Mouse (Mus musculus) forebrain, embryonic 16.5 days (tissue): Measurements from ENCODE around the gene Kmt5b. TPM values are rescaled to one million over a fixed set of nuclear protein-coding genes. Genes with fewer than 3 reads are reported as not detected.

Experiments
- ATAC-seq: fragments of 200-750 bp; cut with Nextera tagmentation; 2 replicates; pipeline ENCODE4 v1.8.0; 2017; ENCODE audit warnings: mild to moderate bottlenecking, moderate library complexity
- H3K27ac ChIP-seq: fragments of 300-500 bp; sonication (generic); 2 replicates; pipeline ENCODE4 v1.5.1; 2014; ENCODE audit warnings: low read length, control low read depth
- H3K27me3 ChIP-seq: fragments of 300-500 bp; sonication (generic); replicated peaks from 2 replicates; pipeline ENCODE4 v1.6.1; 2014; ENCODE audit warnings: low read length; ENCODE audit not compliant: control insufficient read depth, insufficient read depth
- H3K36me3 ChIP-seq: fragments of 300-500 bp; sonication (generic); 2 replicates; pipeline ENCODE4 v1.6.1; 2014; ENCODE audit not compliant: control insufficient read depth, insufficient read depth
- H3K4me1 ChIP-seq: fragments of 300-500 bp; sonication (generic); replicated peaks from 2 replicates; pipeline ENCODE4 v1.6.1; 2014; ENCODE audit warnings: low read length; ENCODE audit not compliant: control insufficient read depth, insufficient read depth
- H3K4me2 ChIP-seq: fragments of 300-500 bp; sonication (generic); 2 replicates; pipeline ENCODE4 v1.6.1; 2014; ENCODE audit warnings: mild to moderate bottlenecking, low read length, control low read depth
- H3K4me3 ChIP-seq: fragments of 300-500 bp; sonication (generic); replicated peaks from 2 replicates; pipeline ENCODE4 v1.5.1; 2014; ENCODE audit warnings: mild to moderate bottlenecking, low read length, control low read depth
- H3K9ac ChIP-seq: fragments of 300-500 bp; sonication (generic); replicated peaks from 2 replicates; pipeline ENCODE4 v1.6.1; 2014; ENCODE audit warnings: low read depth, low read length, control low read depth
- H3K9me3 ChIP-seq: fragments of 300-500 bp; sonication (generic); 2 replicates; pipeline ENCODE4 v1.6.1; 2016; ENCODE audit warnings: low read length; ENCODE audit not compliant: control insufficient read depth
- WGBS: fragments of 180-500 bp; shearing (Covaris S2); extraction: QIAGEN DNeasy Blood & Tissue Kit; methylation state at CpG from one replicate; pipeline ENCODE4 v1.1.7; 2014; 5-methylcytosine and 5-hydroxymethylcytosine counted together
- polyA plus RNA-seq: library from polyadenylated mRNA; unstranded; fragments of >200 nt; fragmentation: Nextera tagmentation; extraction: Ambion mirVana; gene quantifications from 2 replicates; pipeline ENCODE4 v1.2.1, GENCODE M21; 2015

Gene Kmt5b
- polyA plus RNA-seq, 1 experiment from 2014 or later, result 56.7 TPM

DNA sequence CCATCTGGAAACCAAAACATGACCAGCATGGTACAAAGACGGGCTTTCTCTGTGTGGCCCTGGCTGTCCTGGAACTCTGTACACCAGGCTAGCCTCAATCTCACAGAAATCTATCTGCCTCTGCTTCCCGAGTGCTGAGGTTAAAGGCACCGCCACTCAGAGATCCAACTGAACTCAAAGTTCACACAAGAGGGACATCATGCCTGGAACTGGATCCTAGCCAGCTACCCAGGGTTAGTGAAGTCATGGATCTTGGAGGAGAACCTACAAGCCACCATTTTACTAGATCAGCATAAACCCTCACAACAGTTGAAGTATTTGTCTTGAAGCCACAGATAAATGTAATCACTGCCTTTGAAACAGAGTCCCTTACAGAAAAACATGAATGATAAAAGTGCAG lies 31.2 kb upstream of the Kmt5b start:
- WGBS, result 88% methylated on average over 3 of the region's 3 CpGs
- no peak overlapping the region for H3K4me2 ChIP-seq
- ATAC-seq, result no peak
- H3K4me3 ChIP-seq, result no peak overlapping the region
- no peak overlapping the region for H3K27ac ChIP-seq
- no peaks in the 10 kb centered on the region for H3K36me3 ChIP-seq
- H3K9ac ChIP-seq, result no peak overlapping the region
- H3K9me3 ChIP-seq, result no peaks in the 10 kb centered on the region
- H3K27me3 ChIP-seq, result no peaks in the 10 kb centered on the region
- H3K4me1 ChIP-seq, result no peaks in the 10 kb centered on the region

DNA sequence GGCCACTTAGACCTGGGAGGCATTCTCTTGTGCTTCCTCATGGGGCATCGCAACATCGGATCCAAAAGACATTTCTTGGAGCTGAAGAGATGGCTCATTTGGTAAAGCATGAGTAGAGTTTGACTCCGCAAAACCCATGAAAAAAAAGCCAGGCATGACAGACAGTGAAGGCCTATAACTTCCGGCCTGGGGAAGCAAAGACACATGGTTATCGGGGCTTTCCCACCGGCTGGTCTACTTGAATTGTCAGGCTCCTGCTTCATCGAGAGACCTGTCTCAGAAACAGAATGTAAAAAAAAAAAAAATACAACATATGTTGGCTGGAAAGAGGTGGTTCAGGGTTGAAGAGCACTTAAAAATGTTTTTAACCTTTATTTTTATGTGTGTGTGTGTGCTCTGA lies 27.6 kb upstream of the Kmt5b start:
- no peaks in the 10 kb centered on the region for H3K27me3 ChIP-seq
- H3K27ac ChIP-seq, result no peak overlapping the region
- no peaks in the 10 kb centered on the region for H3K9me3 ChIP-seq
- 95% methylated on average over 7 of the region's 7 CpGs for WGBS
- H3K9ac ChIP-seq, result no peak overlapping the region
- ATAC-seq, result no peak
- H3K36me3 ChIP-seq, result no peaks in the 10 kb centered on the region
- H3K4me2 ChIP-seq, result no peak overlapping the region
- H3K4me3 ChIP-seq, result no peak overlapping the region
- 0 out of 2 replicates have a peak, but pooled peaks cover 4% of the 10 kb centered on the region for H3K4me1 ChIP-seq

DNA sequence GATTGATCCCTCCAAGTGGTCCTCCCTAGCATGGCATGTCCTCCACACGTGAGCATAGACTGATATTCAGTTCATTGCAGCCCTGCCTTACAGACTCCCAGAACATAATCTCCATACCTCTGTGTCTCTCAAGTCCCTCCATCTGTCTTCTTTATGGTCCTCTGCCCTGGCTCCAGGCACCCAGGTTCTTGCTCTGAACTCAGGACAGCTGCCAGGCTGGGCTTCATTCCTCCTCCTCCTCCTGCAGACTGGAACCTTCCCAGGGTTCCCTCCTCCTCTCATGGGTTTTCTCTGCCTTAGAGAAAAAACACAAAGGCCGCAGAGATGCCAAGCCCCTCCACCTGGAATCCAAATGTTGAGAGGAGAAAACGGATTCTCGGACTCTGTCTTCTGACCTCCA lies 24.5 kb upstream of the Kmt5b start:
- 23% methylated on average over 4 of the region's 4 CpGs for WGBS
- H3K9ac ChIP-seq, result 0 out of 2 replicates have a peak overlapping the region, but pooled peaks have one; percentile 18
- H3K4me3 ChIP-seq, result no peak overlapping the region
- no peaks in the 10 kb centered on the region for H3K27me3 ChIP-seq
- H3K4me2 ChIP-seq, result peak overlapping the region; percentile 18; the same call in 1 of the 2 replicates
- no peak overlapping the region; the same call in 1 of the 2 replicates for H3K27ac ChIP-seq
- H3K9me3 ChIP-seq, result no peaks in the 10 kb centered on the region
- 0 out of 2 replicates have a peak, but pooled peaks cover 4% of the 10 kb centered on the region for H3K4me1 ChIP-seq
- no peaks in the 10 kb centered on the region for H3K36me3 ChIP-seq
- ATAC-seq, result no peak

DNA sequence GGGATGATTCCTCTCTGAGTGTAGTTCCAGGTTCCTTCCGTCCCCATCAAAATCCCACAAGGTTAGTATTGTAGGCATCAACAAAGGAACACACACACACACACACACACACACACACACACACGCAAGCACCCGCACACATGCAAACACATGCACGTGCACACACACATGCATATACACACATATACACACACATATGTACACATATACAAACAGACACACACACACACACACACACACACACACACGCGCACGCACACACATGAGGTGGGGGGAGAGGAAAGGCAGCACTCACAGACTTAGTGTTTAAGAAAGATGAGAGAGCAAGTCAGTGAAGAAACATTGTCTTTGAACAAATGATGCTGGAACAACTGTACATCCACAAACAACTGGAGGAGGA lies 23.9 kb upstream of the Kmt5b start:
- peak; percentile 43; the same call in 1 of the 2 replicates for ATAC-seq
- H3K27ac ChIP-seq, result no peak overlapping the region

DNA sequence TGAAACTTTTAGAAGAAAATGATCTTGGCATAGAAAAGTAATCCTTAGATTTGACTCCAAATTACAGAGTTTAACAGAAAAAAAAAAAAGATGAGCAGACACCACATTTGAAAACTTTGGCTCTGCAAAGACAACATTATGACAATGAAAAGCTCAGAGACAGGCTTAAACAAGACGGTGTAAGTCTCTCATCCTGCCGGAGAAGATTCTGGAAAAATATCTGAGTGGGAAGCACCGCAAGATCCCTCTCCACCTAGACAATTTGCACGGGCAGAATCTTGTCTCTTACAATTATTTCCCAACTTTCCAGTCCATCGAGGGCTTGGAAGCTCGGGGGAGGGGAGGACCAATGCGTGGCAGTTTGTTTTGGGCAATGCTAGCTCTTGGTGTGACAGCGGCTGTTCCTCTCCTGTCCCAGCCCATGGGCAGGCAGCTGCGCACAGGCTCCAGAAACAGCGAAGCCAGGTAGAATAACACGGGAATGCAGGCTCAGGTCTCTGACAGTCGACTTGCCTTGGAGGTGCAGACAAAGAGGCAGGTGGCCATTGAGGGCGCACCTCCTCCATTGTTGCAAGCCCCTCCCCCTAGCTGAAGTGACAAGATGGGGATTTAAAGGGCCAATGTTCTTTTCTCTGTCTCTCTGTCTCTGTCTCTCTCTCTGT lies 23.2 kb upstream of the Kmt5b start:
- 3% methylated on average over 13 of the region's 13 CpGs for WGBS
- no peaks in the 10 kb centered on the region for H3K27me3 ChIP-seq
- H3K27ac ChIP-seq, result peak overlapping the region; percentile 89
- H3K4me3 ChIP-seq, result peak overlapping the region; percentile 60
- H3K4me1 ChIP-seq, result 0 out of 2 replicates have a peak, but pooled peaks cover 4% of the 10 kb centered on the region
- H3K9ac ChIP-seq, result peak overlapping the region; percentile 80
- H3K9me3 ChIP-seq, result 0 out of 2 replicates have a peak, but pooled peaks cover 2% of the 10 kb centered on the region
- H3K4me2 ChIP-seq, result peak overlapping the region; percentile 68
- no peaks in the 10 kb centered on the region for H3K36me3 ChIP-seq
- ATAC-seq, result peak; percentile 85

More for the DNA sequence above, 23.9 kb upstream of the Kmt5b start:
- no peak overlapping the region for H3K9ac ChIP-seq
- 0 out of 2 replicates have a peak, but pooled peaks cover 4% of the 10 kb centered on the region for H3K4me1 ChIP-seq
- H3K36me3 ChIP-seq, result no peaks in the 10 kb centered on the region
- peak overlapping the region; percentile 60 for H3K4me3 ChIP-seq
- WGBS, result 77% methylated on average over 7 of the region's 7 CpGs
- H3K9me3 ChIP-seq, result 0 out of 2 replicates have a peak, but pooled peaks cover under 1% of the 10 kb centered on the region
- peak overlapping the region; percentile 68 for H3K4me2 ChIP-seq
- H3K27me3 ChIP-seq, result no peaks in the 10 kb centered on the region

DNA sequence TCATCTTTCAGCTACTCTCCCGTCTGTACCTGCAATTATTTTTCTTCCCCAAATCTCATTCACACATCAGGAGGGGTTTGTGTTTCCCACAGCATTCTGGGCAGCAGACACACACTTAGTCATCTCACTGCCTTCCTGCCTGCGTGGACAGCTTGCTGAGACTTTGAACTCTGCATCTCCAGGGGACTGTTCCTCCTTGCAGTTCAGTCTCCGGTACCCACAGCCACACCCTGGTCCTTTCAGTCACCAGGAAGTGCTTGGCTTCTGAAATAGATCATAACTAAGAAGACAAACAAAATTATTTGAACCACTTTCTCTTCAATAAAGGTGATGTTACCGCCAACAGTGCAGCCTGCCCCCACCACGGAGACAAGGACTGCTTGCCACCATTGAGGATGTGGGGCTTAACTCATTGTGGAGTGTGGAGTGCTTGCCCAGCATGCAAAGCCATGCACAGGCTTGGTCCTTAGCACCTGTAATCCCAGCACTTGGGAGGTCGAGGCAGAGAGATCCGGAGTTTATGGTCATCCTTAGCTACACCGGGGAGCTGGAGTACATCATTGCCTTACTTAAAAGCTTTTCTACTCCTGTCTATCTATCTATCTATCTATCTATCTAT lies 14.5 kb upstream of the Kmt5b start:
- Histone ChIP-seq H3K9me3 (0 out of 2 replicates have a peak, but pooled peaks cover 2% of the 10 kb centered on the region), H3K27ac (no peak overlapping the region), H3K4me1 (no peaks in the 10 kb centered on the region), H3K4me3 (no peak overlapping the region), H3K9ac (no peak overlapping the region), H3K36me3 (no peaks in the 10 kb centered on the region), H3K4me2 (no peak overlapping the region), H3K27me3 (no peaks in the 10 kb centered on the region)
- ATAC-seq, result no peak
- WGBS, result 63% methylated on average over 8 of the region's 8 CpGs

DNA sequence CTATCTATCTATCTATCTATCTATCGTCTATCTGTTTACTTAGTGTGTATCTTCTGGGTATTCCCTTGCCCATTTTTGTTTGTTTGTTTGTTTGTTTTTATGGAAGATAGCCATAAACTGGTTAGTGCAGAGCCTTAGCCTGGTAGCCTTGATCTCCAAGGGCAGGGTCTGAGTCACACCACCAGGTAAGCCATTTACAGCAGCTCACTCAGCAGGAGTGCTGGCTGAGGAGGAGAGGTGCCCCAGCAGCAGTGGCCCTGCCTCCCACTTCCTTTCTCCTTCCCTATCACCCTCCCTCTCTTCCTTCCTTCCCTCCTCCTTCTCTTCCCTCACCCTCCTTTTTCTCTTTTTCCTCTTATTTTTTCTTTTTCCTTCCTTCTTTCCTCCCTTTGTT lies 14.0 kb upstream of the Kmt5b start:
- Histone ChIP-seq H3K36me3 (no peaks in the 10 kb centered on the region), H3K9ac (no peak overlapping the region), H3K4me1 (no peaks in the 10 kb centered on the region), H3K4me3 (no peak overlapping the region), H3K4me2 (no peak overlapping the region), H3K9me3 (0 out of 2 replicates have a peak, but pooled peaks cover 2% of the 10 kb centered on the region), H3K27ac (no peak overlapping the region), H3K27me3 (no peaks in the 10 kb centered on the region)
- WGBS, result 93% methylated on average over 1 of the region's 1 CpGs
- ATAC-seq, result no peak

DNA sequence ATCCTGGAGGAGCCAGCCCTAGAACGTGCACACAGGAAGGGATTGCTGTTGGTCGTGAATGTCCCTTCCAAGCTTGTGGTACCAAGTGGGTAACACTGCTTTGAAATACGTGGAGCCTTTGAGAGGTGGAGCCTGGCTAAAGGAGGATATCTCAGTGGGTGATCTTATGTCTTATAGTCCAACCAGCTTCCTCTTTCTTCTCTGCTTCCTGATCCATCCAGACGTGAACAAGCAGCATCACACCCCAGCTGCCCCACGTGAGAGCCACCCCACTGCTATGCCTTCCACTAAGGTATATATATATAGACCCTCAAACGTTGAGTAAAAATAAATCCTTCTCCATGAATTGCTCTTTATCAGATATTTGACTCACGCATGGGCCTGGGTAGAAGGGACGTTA lies 13.5 kb upstream of the Kmt5b start:
- H3K4me2 ChIP-seq, result no peak overlapping the region
- no peaks in the 10 kb centered on the region for H3K27me3 ChIP-seq
- no peaks in the 10 kb centered on the region for H3K9me3 ChIP-seq
- H3K36me3 ChIP-seq, result no peaks in the 10 kb centered on the region
- no peak overlapping the region for H3K27ac ChIP-seq
- no peak overlapping the region for H3K9ac ChIP-seq
- 58% methylated on average over 8 of the region's 8 CpGs for WGBS
- H3K4me1 ChIP-seq, result no peaks in the 10 kb centered on the region
- H3K4me3 ChIP-seq, result no peak overlapping the region
- no peak for ATAC-seq

DNA sequence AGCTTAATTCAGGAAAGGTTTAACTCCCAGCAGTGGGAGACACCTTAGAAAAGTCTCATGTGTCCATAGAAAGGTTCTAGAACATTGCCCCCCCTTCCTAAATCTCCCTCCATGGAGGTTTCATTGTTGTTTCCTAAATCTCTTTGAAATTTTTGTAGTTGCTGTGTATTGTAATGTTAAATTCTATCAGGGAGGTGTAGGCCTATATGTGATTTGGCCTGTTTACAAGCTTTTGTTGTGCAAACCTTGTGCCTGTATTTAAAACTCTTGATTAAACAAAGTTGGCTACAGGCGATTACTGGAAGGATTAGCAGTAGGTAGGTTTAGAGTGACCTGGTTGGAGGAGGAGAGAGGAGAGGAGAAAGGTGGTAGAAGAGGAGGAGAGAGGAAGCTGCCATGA lies 9.4 kb upstream of the Kmt5b start:
- 56% methylated on average over 1 of the region's 1 CpGs for WGBS
- no peak overlapping the region for H3K4me3 ChIP-seq
- H3K9me3 ChIP-seq, result no peaks in the 10 kb centered on the region
- no peak overlapping the region for H3K9ac ChIP-seq
- no peaks in the 10 kb centered on the region for H3K36me3 ChIP-seq
- no peaks in the 10 kb centered on the region for H3K27me3 ChIP-seq
- H3K4me1 ChIP-seq, result no peaks in the 10 kb centered on the region
- H3K27ac ChIP-seq, result no peak overlapping the region
- no peak for ATAC-seq
- H3K4me2 ChIP-seq, result no peak overlapping the region
